Mouse (Mus musculus) liver, embryonic 16.5 days (tissue): Measurements from ENCODE around the gene Shox2. TPM values are rescaled to one million over a fixed set of nuclear protein-coding genes. Genes with fewer than 3 reads are reported as not detected.

ENCODE experiments used
- ATAC-seq: fragments of 200-750 bp; cut with Nextera tagmentation; 2 replicates; pipeline ENCODE4 v1.8.0; 2017; ENCODE audit warnings: low read depth, mild to moderate bottlenecking, moderate number of reproducible peaks, moderate library complexity
- H3K27ac ChIP-seq: fragments of 300-500 bp; sonication (generic); 2 replicates; pipeline ENCODE4 v1.5.1; 2014; ENCODE audit warnings: mild to moderate bottlenecking, low read length
- H3K27me3 ChIP-seq: fragments of 300-500 bp; sonication (generic); 2 replicates; pipeline ENCODE4 v1.6.1; 2014; ENCODE audit warnings: low read depth, low read length, mixed read lengths; ENCODE audit not compliant: control insufficient read depth, insufficient read depth
- H3K36me3 ChIP-seq: fragments of 300-500 bp; sonication (generic); 2 replicates; pipeline ENCODE4 v1.6.1; 2014; ENCODE audit warnings: mild to moderate bottlenecking; ENCODE audit not compliant: control insufficient read depth, insufficient read depth
- H3K4me1 ChIP-seq: fragments of 300-500 bp; sonication (generic); 2 replicates; pipeline ENCODE4 v1.6.1; 2014; ENCODE audit warnings: low read depth, low read length, mixed read lengths; ENCODE audit not compliant: control insufficient read depth
- H3K4me2 ChIP-seq: fragments of 300-500 bp; sonication (generic); 2 replicates; pipeline ENCODE4 v1.6.1; 2014; ENCODE audit warnings: low read depth, low read length, mixed read lengths
- H3K4me3 ChIP-seq: fragments of 300-500 bp; sonication (generic); 2 replicates; pipeline ENCODE4 v1.5.1; 2014; ENCODE audit warnings: low read depth, mild to moderate bottlenecking, low read length
- H3K9ac ChIP-seq: fragments of 300-500 bp; sonication (generic); 2 replicates; pipeline ENCODE4 v1.6.1; 2014; ENCODE audit warnings: low read depth, low read length
- H3K9me3 ChIP-seq: fragments of 300-500 bp; sonication (generic); replicated peaks from 2 replicates; pipeline ENCODE4 v1.6.1; 2016; ENCODE audit warnings: low read length; ENCODE audit not compliant: control insufficient read depth
- WGBS: fragments of 180-500 bp; shearing (Covaris S2); extraction: QIAGEN DNeasy Blood & Tissue Kit; methylation state at CpG from one replicate; pipeline ENCODE4 v1.1.7; 2014; ENCODE audit not compliant: insufficient replicate concordance; 5-methylcytosine and 5-hydroxymethylcytosine counted together
- polyA plus RNA-seq: library from polyadenylated mRNA; unstranded; fragments of >200 nt; fragmentation: Nextera tagmentation; extraction: Ambion mirVana; gene quantifications from 2 replicates; pipeline ENCODE4 v1.2.1, GENCODE M21; 2015

Shox2 gene
- polyA plus RNA-seq, 1 experiment from 2014 or later = 0.25 TPM

DNA sequence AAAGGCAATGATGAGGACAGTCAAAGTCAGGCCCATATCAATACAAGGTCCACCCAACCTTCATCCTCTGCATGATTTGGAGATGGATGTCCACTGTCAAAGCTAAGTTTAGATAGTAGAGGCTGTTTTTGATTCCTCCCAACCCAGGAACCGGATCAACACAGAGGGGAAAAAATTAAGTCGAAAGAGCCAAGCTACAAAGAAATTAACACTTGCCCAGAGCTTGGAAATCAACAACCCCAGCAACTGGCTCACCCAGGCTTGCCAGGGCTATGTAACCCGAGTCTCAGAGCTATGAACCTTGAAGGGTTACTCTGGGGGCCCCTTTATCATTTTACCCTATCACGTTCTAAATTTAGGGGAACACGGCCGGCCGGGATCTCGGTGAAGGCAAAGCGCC, 2.1 kb downstream of the Shox2 start:
- Histone ChIP-seq H3K27me3 (peaks cover 83% of the 10 kb centered on the region), H3K9ac (no peak overlapping the region), H3K27ac (no peak overlapping the region), H3K4me1 (peaks cover 6% of the 10 kb centered on the region), H3K4me2 (no peak overlapping the region), H3K4me3 (no peak overlapping the region), H3K36me3 (no peaks in the 10 kb centered on the region), H3K9me3 (no peaks in the 10 kb centered on the region)
- 2% methylated on average over 9 of the region's 9 CpGs for WGBS
- no peak for ATAC-seq

DNA sequence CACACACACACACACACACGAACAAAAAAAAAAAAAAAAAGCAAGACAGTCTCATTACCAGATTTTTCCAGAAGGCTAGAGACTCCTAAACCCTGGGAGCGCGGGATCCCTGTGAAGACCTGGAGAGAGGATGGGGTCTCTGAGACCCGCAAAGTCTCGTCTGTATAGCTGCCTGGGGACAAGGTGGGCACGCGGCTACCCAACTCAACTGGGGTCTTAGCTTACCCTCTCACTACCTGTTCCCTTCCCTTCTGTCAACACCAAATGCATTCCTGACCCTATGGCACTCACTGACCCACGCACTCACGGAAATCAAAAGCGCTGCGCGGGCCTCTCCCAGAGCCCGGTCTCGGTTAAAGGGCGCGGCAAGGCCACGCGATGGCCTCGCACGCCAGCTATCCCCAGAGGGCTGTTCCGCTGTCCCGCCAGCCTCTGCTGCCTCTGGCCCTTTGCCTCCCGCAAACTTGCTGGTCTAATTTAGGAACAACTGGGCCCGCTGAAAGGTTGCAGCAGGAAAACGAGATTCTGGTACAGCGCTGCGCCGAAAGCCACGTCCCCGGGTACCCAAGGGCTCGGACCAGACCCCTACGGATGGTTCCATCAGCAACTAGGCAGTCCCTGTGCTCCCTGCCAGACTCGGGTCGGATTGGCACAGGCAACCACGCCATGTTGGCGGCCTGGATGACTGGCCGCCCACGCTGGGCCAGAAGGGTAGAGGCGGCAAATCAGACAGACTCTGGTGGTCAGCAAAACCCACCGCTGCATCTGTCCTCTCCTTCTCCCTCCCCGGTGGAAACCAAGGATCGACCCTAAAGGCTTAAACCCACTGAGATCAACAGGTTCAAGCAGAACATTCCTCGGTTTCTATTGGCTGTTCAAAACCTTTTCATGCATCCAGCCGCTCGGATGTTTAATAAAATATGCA, 2.9 kb downstream of the Shox2 start:
- H3K9ac ChIP-seq = no peak overlapping the region
- no peak overlapping the region for H3K4me2 ChIP-seq
- 2% methylated on average over 45 of the region's 45 CpGs for WGBS
- no peaks in the 10 kb centered on the region for H3K36me3 ChIP-seq
- no peak overlapping the region for H3K4me3 ChIP-seq
- no peak overlapping the region for H3K27ac ChIP-seq
- H3K9me3 ChIP-seq = no peaks in the 10 kb centered on the region
- H3K27me3 ChIP-seq = peaks cover 87% of the 10 kb centered on the region
- no peak for ATAC-seq
- peaks cover 6% of the 10 kb centered on the region for H3K4me1 ChIP-seq

- Histone ChIP-seq H3K27me3 (peaks cover 91% of the 10 kb centered on the region), H3K4me3 (no peak overlapping the region), H3K9ac (no peak overlapping the region), H3K36me3 (no peaks in the 10 kb centered on the region), H3K4me1 (peaks cover 6% of the 10 kb centered on the region), H3K9me3 (no peaks in the 10 kb centered on the region), H3K27ac (no peak overlapping the region), H3K4me2 (no peak overlapping the region)
- no peak for ATAC-seq
- WGBS = 2% methylated on average over 25 of the region's 25 CpGs
Observed at GRCm38 (mm10) chr3:66977811-66978456, 3.6 kb downstream of the Shox2 start.

DNA sequence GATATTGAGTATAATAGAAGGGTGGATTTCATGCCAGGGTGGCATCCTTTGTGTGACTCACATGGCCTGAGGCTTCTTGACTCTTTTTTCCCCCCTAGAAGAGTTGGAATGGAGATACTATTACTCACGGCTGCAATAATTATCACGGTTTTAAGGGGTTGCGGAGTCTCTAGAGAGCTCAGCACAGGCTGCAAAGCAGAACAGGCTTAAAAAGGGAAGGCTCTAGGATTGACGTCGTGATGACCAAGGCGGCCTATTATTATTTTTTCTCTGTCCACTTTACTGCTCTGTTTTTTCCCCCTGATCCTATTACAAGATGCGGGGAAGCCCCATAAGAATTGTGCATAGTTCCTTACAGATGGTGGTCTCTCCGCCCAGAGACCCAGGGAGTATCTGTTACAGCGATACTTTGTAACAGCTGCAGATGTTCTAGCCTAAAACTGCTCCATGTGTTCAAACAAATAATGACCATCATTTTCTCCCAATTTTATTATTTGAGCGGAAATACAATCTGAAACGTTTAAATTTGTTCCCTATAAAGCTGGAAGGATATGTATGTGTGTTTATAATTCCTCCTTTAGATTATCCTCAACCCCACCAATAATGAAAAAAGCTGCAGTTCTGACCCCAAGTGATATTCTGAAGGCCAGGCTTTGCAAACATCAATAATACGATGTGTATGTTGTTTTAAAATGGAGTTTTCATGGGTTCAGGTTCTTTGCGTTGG, 4.5 kb downstream of the Shox2 start:
- Histone ChIP-seq H3K4me3 (no peak overlapping the region), H3K36me3 (no peaks in the 10 kb centered on the region), H3K27me3 (peaks cover 87% of the 10 kb centered on the region), H3K9me3 (no peaks in the 10 kb centered on the region), H3K27ac (no peak overlapping the region), H3K4me2 (no peak overlapping the region), H3K4me1 (peaks cover 6% of the 10 kb centered on the region), H3K9ac (no peak overlapping the region)
- 6% methylated on average over 13 of the region's 13 CpGs for WGBS
- no peak for ATAC-seq

- H3K27me3 ChIP-seq = peaks cover 83% of the 10 kb centered on the region
Observed at GRCm38 (mm10) chr3:66974501-66974900, 7.1 kb downstream of the Shox2 start.

GRCm38 (mm10) chr3:66973391-66973943, 8.1 kb downstream of the Shox2 start:
- no peaks in the 10 kb centered on the region for H3K9me3 ChIP-seq
- peak overlapping the region; percentile 51 for H3K4me3 ChIP-seq
- peak; percentile 74 for ATAC-seq
- H3K4me2 ChIP-seq = peak overlapping the region; percentile 63
- WGBS = under 1% methylated on average over 59 of the region's 59 CpGs
- H3K27ac ChIP-seq = no peak overlapping the region
- H3K4me1 ChIP-seq = no peaks in the 10 kb centered on the region; the same call in 1 of the 2 replicates
- no peaks in the 10 kb centered on the region for H3K36me3 ChIP-seq
- peaks cover 73% of the 10 kb centered on the region for H3K27me3 ChIP-seq
- no peak overlapping the region for H3K9ac ChIP-seq

More at GRCm38 (mm10) chr3:66974501-66974900, 7.1 kb downstream of the Shox2 start:
- Histone ChIP-seq H3K27ac (no peak overlapping the region), H3K4me2 (no peak overlapping the region), H3K9me3 (no peaks in the 10 kb centered on the region), H3K9ac (no peak overlapping the region), H3K4me3 (no peak overlapping the region), H3K4me1 (no peaks in the 10 kb centered on the region; the same call in 1 of the 2 replicates), H3K36me3 (no peaks in the 10 kb centered on the region)
- ATAC-seq = no peak
- 8% methylated on average over 3 of the region's 3 CpGs for WGBS

- ATAC-seq = no peak
- Histone ChIP-seq H3K4me1 (no peaks in the 10 kb centered on the region; the same call in 1 of the 2 replicates), H3K9me3 (no peaks in the 10 kb centered on the region), H3K36me3 (no peaks in the 10 kb centered on the region), H3K9ac (no peak overlapping the region), H3K4me2 (no peak overlapping the region), H3K4me3 (no peak overlapping the region), H3K27me3 (peaks cover 62% of the 10 kb centered on the region), H3K27ac (no peak overlapping the region)
- WGBS = 5% methylated on average over 16 of the region's 16 CpGs
Observed at GRCm38 (mm10) chr3:66972191-66972950, 9.2 kb downstream of the Shox2 start.

DNA sequence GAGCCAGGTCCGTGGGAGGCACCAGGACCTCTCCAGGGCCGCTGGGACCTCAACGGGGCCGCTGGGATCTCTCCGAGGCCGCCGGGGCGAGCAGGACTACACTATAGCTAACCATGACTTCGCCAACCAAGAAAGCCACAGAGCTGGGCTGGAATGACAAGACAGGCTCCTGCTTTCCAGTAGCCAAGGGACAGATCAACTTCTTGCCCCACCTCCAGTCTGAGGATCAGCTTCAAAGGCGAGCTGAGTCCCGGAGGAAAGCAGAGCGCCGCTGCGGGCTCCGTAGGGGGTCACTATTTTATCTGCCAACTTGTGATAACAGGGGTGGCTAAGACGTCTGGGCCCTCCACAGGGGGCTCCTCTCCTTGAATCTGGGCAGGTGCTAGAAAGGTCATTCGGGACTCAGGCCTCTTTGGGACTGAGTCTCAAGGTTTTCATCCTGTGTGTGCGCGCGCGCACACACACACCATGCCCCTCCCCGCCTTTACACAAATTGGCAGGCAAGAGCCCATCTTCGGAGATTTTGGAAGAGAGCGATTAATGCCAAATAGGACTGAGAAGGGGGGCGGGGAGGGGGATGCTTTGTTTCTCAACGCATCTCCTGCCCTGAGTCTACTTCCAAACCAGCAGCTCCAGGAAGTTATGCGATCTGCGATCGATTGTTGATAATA, 10.8 kb downstream of the Shox2 start:
- WGBS = 1% methylated on average over 29 of the region's 29 CpGs
- Histone ChIP-seq H3K4me2 (peak overlapping the region; percentile 32; the same call in 1 of the 2 replicates), H3K4me3 (no peak overlapping the region), H3K9me3 (no peaks in the 10 kb centered on the region), H3K9ac (no peak overlapping the region), H3K4me1 (no peaks in the 10 kb centered on the region; the same call in 1 of the 2 replicates), H3K36me3 (no peaks in the 10 kb centered on the region), H3K27me3 (peaks cover 50% of the 10 kb centered on the region), H3K27ac (no peak overlapping the region)
- no peak for ATAC-seq
